Mouse (Mus musculus) G1E (cell line): ENCODE data around the gene Flt3l. TPM values are rescaled to one million over a fixed set of nuclear protein-coding genes. Genes with fewer than 3 reads are reported as not detected.

ENCODE experiments used
- ATAC-seq: 2 replicates; pipeline ENCODE4 v1.8.0; 2016; ENCODE audit warnings: mild to moderate bottlenecking; ENCODE audit not compliant: insufficient number of reproducible peaks, poor library complexity, low FRiP score, severe bottlenecking; ENCODE audit errors: extremely low read depth
- DNase-seq: peaks from one replicate; pipeline ENCODE4 v3.0.0; 2012; ENCODE audit warnings: low spot score
- H3K27me3 ChIP-seq: 2 replicates; pipeline ENCODE4 v1.6.1; 2012; ENCODE audit warnings: mild to moderate bottlenecking, low read length, inconsistent platforms; ENCODE audit not compliant: insufficient read depth
- H3K36me3 ChIP-seq: replicated peaks from 2 replicates; pipeline ENCODE3; 2012; ENCODE audit warnings: mild to moderate bottlenecking, inconsistent platforms
- H3K4me1 ChIP-seq: 2 replicates; pipeline ENCODE4 v1.6.1; 2012; ENCODE audit warnings: low read depth, low read length, inconsistent platforms, mixed read lengths; ENCODE audit not compliant: insufficient read depth
- H3K4me3 ChIP-seq: 2 replicates; pipeline ENCODE4 v1.5.1; 2012; ENCODE audit warnings: low read depth, mild to moderate bottlenecking, inconsistent platforms, low read length, moderate library complexity, mixed read lengths
- H3K9me3 ChIP-seq: replicated peaks from 2 replicates; pipeline ENCODE4 v1.6.1; 2012; ENCODE audit warnings: inconsistent platforms
- CTCF ChIP-seq: IDR thresholded peaks from 2 replicates; pipeline ENCODE4 v1.5.1; 2012; ENCODE audit warnings: low read depth, low read length, inconsistent platforms, mixed read lengths
- GATA1 ChIP-seq: IDR thresholded peaks from 2 replicates; pipeline ENCODE4 v1.6.1; 2012; ENCODE audit warnings: borderline replicate concordance, low read length, inconsistent platforms, mixed read lengths
- GATA2 ChIP-seq: IDR thresholded peaks from 2 replicates; pipeline ENCODE4 v1.6.1; 2012; ENCODE audit warnings: low read depth, low read length, inconsistent platforms, borderline replicate concordance
- POLR2AphosphoS5 ChIP-seq: IDR thresholded peaks from 2 replicates; pipeline ENCODE4 v1.6.1; 2012; ENCODE audit warnings: low read depth, low read length, inconsistent platforms; ENCODE audit not compliant: insufficient replicate concordance
- TAL1 ChIP-seq: conservative IDR thresholded peaks from 2 replicates; pipeline ENCODE4 v1.6.1; 2012; ENCODE audit warnings: low read depth, low read length, inconsistent platforms, mixed read lengths
- polyA plus RNA-seq: library from polyadenylated mRNA; stranded (reverse); fragments of >175 nt; gene quantifications from 2 replicates; pipeline ENCODE4 v1.2.3, GENCODE M21; 2012
- total RNA-seq, 2 experiments: library from RNA; stranded (forward) in 1 of 2; stranded (reverse) in 1 of 2; fragments of 200-1000 nt in 1 of 2; fragments of >200 nt in 1 of 2; fragmentation: Nextera tagmentation in 1 of 2; gene quantifications; 2 replicates each; pipeline ENCODE4 v1.2.3; 2014 to 2017

Flt3l gene
- total and polyA plus RNA-seq, 3 experiments, result 38.8 to 75.7 (median 41.0) TPM

DNA sequence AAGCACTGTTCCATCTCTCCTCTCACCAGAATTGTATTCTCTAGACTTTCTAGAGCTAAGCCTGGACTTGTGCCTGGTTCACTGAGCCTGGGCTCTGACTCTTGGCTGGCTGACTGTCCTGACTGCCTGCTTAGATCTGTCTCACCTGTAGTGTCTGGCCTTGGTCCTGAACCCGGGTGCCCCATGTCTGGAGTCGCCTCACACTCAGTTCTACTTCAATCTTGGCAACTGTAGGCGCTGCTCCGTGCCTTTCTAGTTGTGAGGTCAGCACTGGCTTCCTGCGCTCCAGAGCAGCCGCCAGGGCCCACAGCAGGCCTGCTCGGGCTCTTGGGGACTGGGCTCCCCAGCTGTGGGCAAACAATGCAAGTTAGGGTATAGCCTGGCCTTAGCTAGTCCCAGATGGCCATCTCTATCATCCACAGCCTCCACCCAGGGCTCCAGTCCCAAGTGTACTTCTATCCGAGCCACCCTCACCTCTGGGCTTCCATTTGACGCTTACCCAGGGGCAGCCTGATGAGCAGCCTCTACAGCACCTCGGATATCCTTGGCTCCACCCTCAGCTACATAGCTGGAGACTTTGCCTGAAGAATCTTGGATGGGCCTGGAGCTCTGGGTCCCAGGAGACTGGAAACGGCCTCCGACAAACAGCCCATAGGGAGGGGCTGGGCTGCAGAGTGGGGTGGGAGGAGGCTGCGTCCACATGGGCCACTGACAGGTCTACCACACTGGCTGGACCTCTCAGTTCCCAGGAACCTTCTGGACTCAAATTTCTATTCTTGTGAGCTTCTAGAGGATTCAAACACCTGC, 8.3 kb upstream of the Flt3l start:
- Histone ChIP-seq H3K27me3 (no peaks in the 10 kb centered on the region), H3K4me3 (no peak overlapping the region), H3K9me3 (no peaks in the 10 kb centered on the region), H3K4me1 (peaks cover 32% of the 10 kb centered on the region), H3K36me3 (peaks cover 98% of the 10 kb centered on the region)
- ATAC-seq (no peak), DNase-seq (no peak)
- TF ChIP-seq GATA1 (no peak), CTCF (no peak), GATA2 (no peak), POLR2AphosphoS5 (no peak), TAL1 (no peak)

DNA sequence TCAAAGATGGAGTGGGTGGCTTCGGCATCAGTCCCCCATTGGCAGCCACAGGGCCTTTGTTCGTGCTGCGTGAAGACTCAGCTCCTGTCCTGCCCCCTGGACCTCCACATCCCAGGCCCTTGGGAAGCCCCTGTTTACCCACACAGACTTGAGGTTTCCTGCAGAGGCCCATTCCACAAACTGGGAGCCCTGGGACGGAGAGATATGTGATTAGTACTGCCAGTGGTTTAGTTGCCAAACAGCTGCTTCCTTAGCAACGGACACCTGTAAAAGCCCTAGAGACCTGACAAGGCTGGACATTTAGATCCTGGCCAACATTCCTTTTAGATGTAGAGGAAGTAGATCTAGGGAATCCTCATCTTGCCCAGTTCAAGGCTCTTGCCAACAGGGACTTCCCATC, 5.7 kb upstream of the Flt3l start:
- Histone ChIP-seq H3K4me3 (no peak overlapping the region), H3K9me3 (no peaks in the 10 kb centered on the region), H3K4me1 (peaks cover 57% of the 10 kb centered on the region), H3K27me3 (no peaks in the 10 kb centered on the region), H3K36me3 (peaks cover 73% of the 10 kb centered on the region)
- ATAC-seq (no peak), DNase-seq (no peak)
- no peak for TF ChIP-seq CTCF
- no peak for TF ChIP-seq GATA1
- TF ChIP-seq POLR2AphosphoS5, result no peak
- no peak for TF ChIP-seq GATA2
- TF ChIP-seq TAL1, result no peak

DNA sequence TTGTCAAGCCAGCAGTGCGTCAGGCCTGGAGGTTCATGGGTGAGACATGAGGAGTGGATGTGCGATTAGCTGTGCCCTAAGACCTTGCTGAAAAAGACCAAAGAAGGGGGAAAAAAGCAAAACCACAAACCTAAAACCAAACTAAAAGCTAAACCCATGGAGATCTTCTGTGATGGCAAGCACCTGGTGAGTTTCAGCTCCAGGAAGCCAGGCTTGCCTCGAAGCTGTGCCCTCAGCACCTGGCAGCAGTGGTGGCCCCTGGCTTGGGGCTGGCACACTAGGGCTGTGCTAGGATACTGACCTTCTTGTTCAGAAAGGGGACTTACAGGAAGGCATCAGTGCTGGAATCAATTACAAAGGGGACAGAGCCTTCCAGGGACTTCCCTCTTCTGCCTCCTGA, 5.1 kb upstream of the Flt3l start:
- DNase-seq, result no peak
- no peak for ATAC-seq
- H3K36me3 ChIP-seq, result peaks cover 67% of the 10 kb centered on the region

DNA sequence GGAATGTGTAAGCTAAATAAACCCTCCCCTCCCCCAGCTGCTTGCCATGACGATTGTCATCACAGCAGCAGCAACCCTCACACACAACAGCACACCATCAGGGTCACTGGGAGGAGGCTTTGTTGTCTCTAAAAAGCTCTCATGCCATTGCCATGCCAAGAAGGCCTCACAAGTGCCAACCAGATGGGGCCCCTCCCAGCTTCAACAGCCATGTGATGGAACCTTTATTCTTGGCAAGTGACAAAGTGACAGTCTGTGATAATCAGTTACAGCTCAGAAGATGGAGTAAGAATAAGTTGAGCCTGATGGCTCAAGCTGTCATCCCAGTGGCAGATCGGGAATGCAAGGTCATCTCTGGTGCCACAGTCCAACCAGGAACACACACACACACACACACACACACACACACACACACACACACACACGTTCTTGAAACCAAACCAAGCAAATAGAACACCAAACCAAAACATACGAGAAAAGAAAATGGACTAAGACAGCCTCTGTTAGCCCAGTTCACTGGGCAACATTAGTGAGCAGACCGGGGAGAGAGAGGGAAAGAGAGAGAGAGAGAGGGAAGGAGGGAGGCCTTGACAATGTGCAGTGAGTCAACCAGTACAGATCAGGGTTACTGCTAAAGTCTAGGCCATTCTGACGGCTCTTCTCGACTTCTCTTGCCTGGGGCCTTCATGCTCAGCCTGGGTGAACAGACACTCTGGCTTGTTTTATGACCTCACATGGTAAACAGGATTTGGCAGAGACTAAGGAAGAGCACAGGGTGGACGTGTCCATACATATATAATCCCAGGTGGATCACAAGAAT, 3.9 kb upstream of the Flt3l start:
- DNase-seq (no peak), ATAC-seq (no peak)
- Histone ChIP-seq H3K27me3 (no peaks in the 10 kb centered on the region), H3K36me3 (peaks cover 55% of the 10 kb centered on the region), H3K4me1 (peaks cover 70% of the 10 kb centered on the region), H3K9me3 (no peaks in the 10 kb centered on the region), H3K4me3 (no peak overlapping the region)
- TF ChIP-seq GATA2 (no peak), GATA1 (no peak), POLR2AphosphoS5 (no peak), TAL1 (no peak), CTCF (no peak)

More for the DNA sequence above, 5.1 kb upstream of the Flt3l start:
- no peak overlapping the region for H3K4me3 ChIP-seq
- H3K9me3 ChIP-seq, result no peaks in the 10 kb centered on the region
- no peaks in the 10 kb centered on the region for H3K27me3 ChIP-seq
- TF ChIP-seq POLR2AphosphoS5 (no peak), CTCF (no peak), GATA1 (no peak), TAL1 (no peak), GATA2 (no peak)
- H3K4me1 ChIP-seq, result peaks cover 63% of the 10 kb centered on the region

DNA sequence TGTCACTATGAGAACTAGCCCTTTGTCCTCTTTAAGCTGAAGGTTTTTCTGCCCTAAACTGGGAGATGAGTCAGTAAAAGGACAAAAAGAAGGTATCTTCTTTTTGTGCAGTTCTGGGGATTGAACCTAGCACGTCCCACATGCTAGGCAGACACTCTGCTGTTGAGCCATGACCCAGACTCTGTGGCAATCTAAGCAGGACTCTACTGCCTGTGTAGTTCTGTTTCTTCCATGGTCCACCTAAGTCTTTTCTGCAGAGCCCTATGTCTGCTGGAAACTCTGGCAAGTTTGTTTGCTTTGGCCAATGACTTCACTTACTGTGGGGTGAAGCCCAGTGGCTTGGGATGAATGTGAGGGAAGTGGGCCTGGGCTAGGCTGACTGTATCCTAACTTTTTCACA, 2.2 kb upstream of the Flt3l start:
- DNase-seq, result no peak
- Histone ChIP-seq H3K4me3 (peak overlapping the region; percentile 41; the same call in 1 of the 2 replicates), H3K36me3 (peaks cover 49% of the 10 kb centered on the region), H3K27me3 (no peaks in the 10 kb centered on the region), H3K9me3 (peaks cover under 1% of the 10 kb centered on the region; the same call in 1 of the 2 replicates), H3K4me1 (peaks cover 85% of the 10 kb centered on the region)
- TF ChIP-seq GATA1, result no peak
- no peak for TF ChIP-seq GATA2
- no peak for TF ChIP-seq POLR2AphosphoS5
- no peak for TF ChIP-seq CTCF
- no peak for TF ChIP-seq TAL1
- no peak for ATAC-seq
